8 mouse cellular contexts compared by ENCODE assay signal in genomic region chr4:120369861-120370366, GRCm38 (mm10). TPM values are rescaled to one million over a fixed set of nuclear protein-coding genes. Genes with fewer than 3 reads are reported as not detected.
DNase-seq lines count a peak whose midpoint lies in the region; ATAC-seq lines count a peak whose summit lies in the region.
"Had no signal": no experiment of that assay in that cellular context is flagged by ENCODE, and none has a peak within 500 bp of the region (broad histone marks: within the 10 kb centered on the region; RNA-seq: fewer than 3 reads in every experiment).

No protein-coding gene starts in this region.

- DNase-seq in 3134 (ENCODE audit: extremely low read depth, insufficient read length, low spot score) (peak; percentile 43), MN1 (ENCODE audit: low spot score) (peak; percentile 8)
- no peak for DNase-seq in spleen, adult 18-20 months
- no peak for DNase-seq in kidney, postnatal 25 days

- no peak overlapping the region for H3K9ac ChIP-seq in heart, embryonic 11.5 days (ENCODE audit: low read depth, low read length)
- no peak overlapping the region for H3K9ac ChIP-seq in lung, embryonic 16.5 days (ENCODE audit: low read length)
- H3K9ac ChIP-seq in stomach, embryonic 16.5 days (ENCODE audit: low read length): no peak overlapping the region

- no peak for ATAC-seq in heart, embryonic 11.5 days (replicated peaks; ENCODE audit: insufficient number of reproducible peaks, low FRiP score, low TSS enrichment)
- ATAC-seq in lung, embryonic 16.5 days (ENCODE audit: low read depth): peak; percentile 41
- ATAC-seq in stomach, embryonic 16.5 days (ENCODE audit: insufficient read depth, low FRiP score): no peak

- H3K4me3 ChIP-seq in heart, embryonic 11.5 days (ENCODE audit: low read depth, low read length): no peak overlapping the region
- peak overlapping the region; percentile 23 for H3K4me3 ChIP-seq in lung, embryonic 16.5 days (ENCODE audit: low read length)
- no peak overlapping the region for H3K4me3 ChIP-seq in stomach, embryonic 16.5 days (replicated peaks; ENCODE audit: low read length)

- H3K36me3 ChIP-seq in heart, embryonic 11.5 days (ENCODE audit: control insufficient read depth, insufficient read depth, low read length): no peaks in the 10 kb centered on the region
- no peaks in the 10 kb centered on the region for H3K36me3 ChIP-seq in lung, embryonic 16.5 days (ENCODE audit: control insufficient read depth, insufficient read depth, low read length)
- H3K36me3 ChIP-seq in stomach, embryonic 16.5 days (ENCODE audit: control insufficient read depth, insufficient read depth, low read length): no peaks in the 10 kb centered on the region

- peaks cover 35% of the 10 kb centered on the region for H3K27me3 ChIP-seq in heart, embryonic 11.5 days (ENCODE audit: control insufficient read depth, insufficient read depth, low read length)
- no peaks in the 10 kb centered on the region; the same call in 1 of the 2 replicates for H3K27me3 ChIP-seq in lung, embryonic 16.5 days (ENCODE audit: control insufficient read depth, insufficient read depth, low read depth, low read length)
- no peaks in the 10 kb centered on the region for H3K27me3 ChIP-seq in stomach, embryonic 16.5 days (ENCODE audit: control insufficient read depth, insufficient read depth, low read length)

- H3K4me2 ChIP-seq in heart, embryonic 11.5 days: peak overlapping the region; percentile 49
- H3K4me2 ChIP-seq in lung, embryonic 16.5 days (ENCODE audit: low read depth, low read length): peak overlapping the region; percentile 35
- H3K4me2 ChIP-seq in stomach, embryonic 16.5 days (ENCODE audit: low read depth, low read length): 0 out of 2 replicates have a peak overlapping the region, but pooled peaks have one; percentile 15

- peaks cover 10% of the 10 kb centered on the region for H3K4me1 ChIP-seq in heart, embryonic 11.5 days (ENCODE audit: control insufficient read depth, insufficient read depth, low read length)
- H3K4me1 ChIP-seq in lung, embryonic 16.5 days (replicated peaks; ENCODE audit: control insufficient read depth, insufficient read depth, low read length): peaks cover 8% of the 10 kb centered on the region
- H3K4me1 ChIP-seq in stomach, embryonic 16.5 days (ENCODE audit: control insufficient read depth, insufficient read depth, low read length): peaks cover 4% of the 10 kb centered on the region; the same call in 1 of the 2 replicates

- no peaks in the 10 kb centered on the region for H3K9me3 ChIP-seq in heart, embryonic 11.5 days (replicated peaks; ENCODE audit: control insufficient read depth, low read length)
- no peaks in the 10 kb centered on the region for H3K9me3 ChIP-seq in lung, embryonic 16.5 days (ENCODE audit: control insufficient read depth, low read length)
- H3K9me3 ChIP-seq in stomach, embryonic 16.5 days (replicated peaks; ENCODE audit: control insufficient read depth, low read length): no peaks in the 10 kb centered on the region
- H3K9me3 ChIP-seq: megakaryocyte, embryonic 14.5 days had no signal

- no peak overlapping the region for H3K27ac ChIP-seq in heart, embryonic 11.5 days (ENCODE audit: low read depth, low read length)
- H3K27ac ChIP-seq in lung, embryonic 16.5 days (ENCODE audit: low read length): no peak overlapping the region
- H3K27ac ChIP-seq in stomach, embryonic 16.5 days (ENCODE audit: low read length): no peak overlapping the region

- WGBS in heart, embryonic 11.5 days (ENCODE audit: insufficient replicate concordance): 29% methylated on average over 10 of the region's 10 CpGs
- 28% methylated on average over 10 of the region's 10 CpGs for WGBS in lung, embryonic 16.5 days
- WGBS in stomach, embryonic 16.5 days: 36% methylated on average over 10 of the region's 10 CpGs

RNA-seq across cellular contexts. Expression of gene Scmh1, which starts 35.2 kb away (rescaled TPM):
- polyA plus RNA-seq in heart, embryonic 11.5 days (2014; fragmentation: Nextera tagmentation; extraction: Ambion mirVana): 67.0 and 72.9 TPM in 2 replicates
- 38.5 and 43.2 TPM in 2 replicates for polyA plus RNA-seq in lung, embryonic 16.5 days (2015; fragmentation: Nextera tagmentation; extraction: Ambion mirVana)
- polyA plus RNA-seq in stomach, embryonic 16.5 days (2015; fragmentation: Nextera tagmentation; extraction: Ambion mirVana): 40.0 and 44.6 TPM in 2 replicates

Comparison
In these comparisons a context has a peak if more than half of its experiments do, and no peak if none do; other contexts are left out.
1. DNase-seq: peak in 3134 (single experiment) and MN1 (single experiment); none in spleen, adult 18-20 months (0 of 2) and kidney, postnatal 25 days (0 of 2).
2. Peak in every context shown above with its lines, with median percentiles within 50 percentile points of each other: H3K4me2 ChIP-seq.